Mouse (Mus musculus) left cerebral cortex, postnatal 25 days (tissue): ENCODE results near the gene Casz1. TPM values are rescaled to one million over a fixed set of nuclear protein-coding genes. Genes with fewer than 3 reads are reported as not detected.

Experiments used
- DNase-seq, 2 experiments: peaks; one replicate each; pipeline ENCODE4 v3.0.0; 2022; ENCODE audit warnings: low spot score in 2 of 2, mixed read lengths in 1 of 2
- intact Hi-C: fragments of 180-260 bp; cut with DNase I; formaldehyde crosslinking; loops from one replicate; pipeline ENCODE4 v1.15.1; 2025
- total RNA-seq, 2 experiments: library from RNA; stranded (reverse); gene quantifications; 2 replicates each; pipeline ENCODE4 v1.2.3; 2021

Gene Casz1
- total RNA-seq, 2 experiments from 2014 or later = 0.94 to 1.8 TPM

- intact Hi-C loops = no loop called here
- DNase-seq = peak in 1 of 2 experiments; percentile 23
Observed at GRCm38 (mm10) chr4:148869566-148869965, 65.3 kb downstream of the Casz1 start.

GRCm38 (mm10) chr4:148870496-148870895 is 66.3 kb downstream of the Casz1 start:
- intact Hi-C loops = no loop called here
- peak in 1 of 2 experiments; percentile 26 for DNase-seq

GRCm38 (mm10) chr4:148871751-148872334 is 67.6 kb downstream of the Casz1 start:
- intact Hi-C loops = no loop called here

GRCm38 (mm10) chr4:148872372-148872771 is 68.1 kb downstream of the Casz1 start:
- intact Hi-C loops = no loop called here
- DNase-seq = no peak

More at GRCm38 (mm10) chr4:148871751-148872334, 67.6 kb downstream of the Casz1 start:
- peak; percentile 18 to 37 for DNase-seq

- intact Hi-C loops = no loop called here
- no peak for DNase-seq
Observed at GRCm38 (mm10) chr4:148872783-148873182, 68.6 kb downstream of the Casz1 start.

- DNase-seq = no peak
- intact Hi-C loops = no loop called here
Observed at GRCm38 (mm10) chr4:148876166-148876565, 71.9 kb downstream of the Casz1 start.

- DNase-seq = no peak
- intact Hi-C loops = no loop called here
Observed at GRCm38 (mm10) chr4:148876867-148877266, 72.6 kb downstream of the Casz1 start.

- DNase-seq = no peak
- intact Hi-C loops = no loop called here
Observed at GRCm38 (mm10) chr4:148878192-148878983, 74.2 kb downstream of the Casz1 start.

GRCm38 (mm10) chr4:148878984-148879610 is 74.9 kb downstream of the Casz1 start:
- intact Hi-C loops = no loop called here
- no peak for DNase-seq

GRCm38 (mm10) chr4:148879631-148880030 is 75.4 kb downstream of the Casz1 start:
- no peak for DNase-seq
- intact Hi-C loops = no loop called here

GRCm38 (mm10) chr4:148881001-148881669 is 76.9 kb downstream of the Casz1 start:
- DNase-seq = no peak
- intact Hi-C loops = no loop called here

- no peak for DNase-seq
- intact Hi-C loops = no loop called here
Observed at GRCm38 (mm10) chr4:148881838-148882237, 77.6 kb downstream of the Casz1 start.

- intact Hi-C loops = no loop called here
- DNase-seq = no peak
Observed at GRCm38 (mm10) chr4:148882360-148882929, 78.2 kb downstream of the Casz1 start.

GRCm38 (mm10) chr4:148884596-148884995 is 80.4 kb downstream of the Casz1 start:
- intact Hi-C loops = no loop called here
- no peak for DNase-seq

- DNase-seq = no peak
- intact Hi-C loops = no loop called here
Observed at GRCm38 (mm10) chr4:148885401-148885800, 81.2 kb downstream of the Casz1 start.

GRCm38 (mm10) chr4:148885921-148886540 is 81.8 kb downstream of the Casz1 start:
- no peak for DNase-seq
- intact Hi-C loops = no loop called here

GRCm38 (mm10) chr4:148888229-148888628 is 84.0 kb downstream of the Casz1 start:
- intact Hi-C loops = no loop called here

GRCm38 (mm10) chr4:148889011-148889410 is 84.8 kb downstream of the Casz1 start:
- intact Hi-C loops = no loop called here

More at GRCm38 (mm10) chr4:148888229-148888628, 84.0 kb downstream of the Casz1 start:
- no peak for DNase-seq

GRCm38 (mm10) chr4:148890442-148890841 is 86.2 kb downstream of the Casz1 start:
- intact Hi-C loops = no loop called here
- DNase-seq = no peak

More at GRCm38 (mm10) chr4:148889011-148889410, 84.8 kb downstream of the Casz1 start:
- no peak for DNase-seq
